Mouse (Mus musculus): ENCODE measurements around the gene Ppox. TPM values are rescaled to one million over a fixed set of nuclear protein-coding genes. Genes with fewer than 3 reads are reported as not detected.
"Not testable (repeated sequence)": the region's sequence is repeated elsewhere in the genome, so short reads cannot be mapped to it uniquely, and the experiment has no call there.

Gene Ppox
- 1 to 10 TPM; 7.8 to 7.9 TPM for total RNA-seq (2021)
- long read RNA-seq, experiment 1, partial matches to known transcripts = 0 of 8 reads
- long read RNA-seq, experiment 1, other reads (novel, unspliced or antisense) = 5 of 8 reads
- long read RNA-seq, experiment 2, transcript Ppox-201 (13 exons, 1,821 nt) = major isoform, 6 of 9 reads
- long read RNA-seq, experiment 2, partial matches to known transcripts = 0 of 9 reads
- long read RNA-seq, experiment 2, other reads (novel, unspliced or antisense) = 3 of 9 reads

DNA sequence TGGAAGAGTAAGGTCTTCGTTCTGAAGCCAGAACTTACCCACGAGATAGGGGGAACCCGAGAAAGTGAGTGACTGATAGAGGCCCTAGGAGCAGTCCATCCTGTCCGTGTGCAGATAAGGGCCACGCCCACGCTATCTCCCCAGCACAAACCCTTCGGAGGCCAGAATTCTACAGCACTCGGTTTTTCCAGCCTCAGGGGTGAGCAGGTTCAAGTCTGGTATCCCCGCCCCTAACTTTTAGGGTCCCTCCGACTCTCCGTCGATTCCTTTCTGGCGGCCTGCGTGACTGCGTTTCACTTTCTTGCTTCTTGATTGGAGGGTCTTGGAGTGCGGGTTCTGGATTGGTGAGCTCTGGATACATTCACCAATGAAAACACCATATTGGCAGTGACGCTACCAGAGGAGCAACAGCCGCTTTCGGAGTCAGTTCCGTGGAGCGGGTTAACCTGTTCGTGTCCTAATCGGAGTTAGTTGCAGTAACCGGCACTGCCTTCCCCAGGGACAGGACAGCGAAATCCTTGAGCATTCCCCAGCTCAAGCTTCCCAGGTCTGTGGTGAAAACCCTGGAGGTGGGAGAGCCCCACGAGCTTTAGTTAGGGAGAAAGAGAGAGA is at the start of gene Ppox:
Ppox (minus strand) TSS at position 271 of the 612 bp plus-strand sequence.
- peak; percentile 93 for DNase-seq (ENCODE audit: low spot score)

DNA sequence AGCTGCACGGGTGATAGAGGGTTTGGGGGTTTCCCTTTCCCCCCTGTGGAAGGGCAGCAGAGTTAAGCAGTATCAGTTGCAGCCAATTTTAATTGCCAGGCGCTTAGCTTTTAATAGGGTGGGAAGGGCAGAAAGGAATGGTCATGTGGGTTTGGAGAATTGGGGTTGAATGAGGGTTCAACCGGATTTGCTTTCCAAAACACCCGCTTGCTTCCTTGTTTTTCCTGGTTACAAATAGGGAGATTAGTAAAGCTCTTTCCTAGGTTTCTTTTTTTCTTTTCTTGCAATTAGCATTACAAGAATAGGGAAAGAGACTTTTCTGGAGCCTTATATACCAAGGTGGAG is 49.2 kb upstream of the Ppox start:
- DNase-seq (ENCODE audit: low spot score) = peak; percentile 28

DNA sequence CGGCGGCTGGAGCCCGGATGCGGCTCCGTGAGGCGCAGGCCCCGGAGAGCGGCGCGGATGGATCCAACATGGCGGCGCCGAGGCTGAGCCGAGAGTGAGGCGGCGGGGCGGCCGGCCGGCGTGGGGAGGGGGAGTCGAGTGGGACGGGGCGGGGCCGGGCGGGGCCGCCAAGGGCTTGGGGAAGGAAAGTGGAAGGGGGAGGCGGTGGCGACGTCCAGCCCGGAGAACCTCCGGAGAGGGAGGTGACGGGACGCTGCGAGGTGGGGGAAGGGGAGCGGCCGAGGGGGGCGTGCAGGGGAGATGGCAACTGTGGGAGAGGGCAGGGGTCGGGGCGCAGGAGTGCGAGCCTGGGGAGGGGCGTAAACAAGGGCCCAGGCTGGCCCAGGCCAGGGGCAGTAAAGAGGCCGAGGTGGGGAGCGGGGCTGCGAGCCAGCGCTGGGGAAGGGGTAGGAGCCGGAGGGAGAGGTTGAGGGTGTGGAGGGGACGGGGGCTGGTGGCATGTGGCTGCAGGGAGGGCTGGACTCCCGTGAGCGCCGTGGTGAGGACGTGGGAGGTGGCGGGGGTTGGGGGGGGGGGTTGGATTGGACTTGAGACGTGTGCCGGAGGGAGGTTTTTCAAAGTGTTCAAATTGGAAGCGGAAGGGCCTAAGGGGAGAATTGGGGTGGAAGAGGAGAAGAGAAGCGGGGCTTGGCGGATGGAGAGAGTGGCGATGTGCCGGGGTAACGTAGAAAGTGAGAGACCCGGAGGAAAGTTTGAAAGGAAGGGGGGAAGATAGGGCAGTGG is 48.6 kb upstream of the Ppox start:
- DNase-seq (ENCODE audit: low spot score) = peak; percentile 11

DNA sequence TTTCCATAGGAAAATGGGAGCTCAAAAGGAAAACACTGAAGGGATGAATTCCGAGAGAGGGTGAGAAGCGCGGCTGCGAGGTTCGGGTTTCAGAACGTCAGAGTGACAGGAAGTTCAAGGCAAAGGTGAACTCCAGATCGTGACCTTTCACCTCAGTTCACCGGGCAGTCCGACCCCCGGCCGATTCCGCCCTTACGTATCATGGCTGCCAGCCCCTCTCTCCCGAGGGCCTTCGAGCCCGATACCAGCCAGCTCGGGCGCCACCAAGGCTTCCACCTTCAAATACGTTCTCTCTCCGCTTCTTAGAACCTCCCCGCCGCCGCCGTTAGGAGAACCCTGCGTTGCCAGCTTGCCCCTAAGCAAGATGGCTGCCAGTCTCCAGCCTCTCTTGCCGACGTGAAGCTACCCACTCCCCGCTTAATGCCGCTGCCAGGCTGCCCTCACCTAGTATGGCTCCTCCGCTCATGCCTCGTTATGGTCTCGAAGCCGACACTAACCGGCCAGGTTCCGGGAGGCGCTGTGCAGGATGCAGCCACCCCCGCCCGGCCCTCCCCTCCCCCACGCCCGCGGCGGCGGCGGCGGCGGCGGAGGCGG is 48.0 kb upstream of the Ppox start, which contains the start of gene Dedd:
Dedd (plus strand) TSS at position 307 of the 594 bp plus-strand sequence.
- peak; percentile 92 for DNase-seq (ENCODE audit: low spot score)

DNA sequence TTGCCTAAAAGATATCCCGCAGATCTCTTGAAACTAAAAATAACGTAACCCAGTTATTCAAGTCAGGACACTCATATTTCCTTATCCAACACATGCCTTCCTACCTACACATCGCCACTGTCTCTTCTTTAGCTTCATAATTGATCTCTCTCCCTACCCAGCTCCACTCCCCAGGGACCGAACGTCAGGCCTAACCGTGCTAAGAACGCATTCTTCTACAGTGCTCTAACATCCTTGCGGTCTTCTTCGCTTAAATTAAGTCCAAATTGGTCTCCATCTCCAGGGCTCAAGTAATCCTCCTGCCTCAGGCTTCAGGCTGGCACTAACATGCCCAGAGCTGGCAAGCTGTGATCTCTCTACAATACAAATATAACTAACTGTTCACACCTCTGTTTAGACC is 47.3 kb upstream of the Ppox start:
- no peak for DNase-seq (ENCODE audit: low spot score)

DNA sequence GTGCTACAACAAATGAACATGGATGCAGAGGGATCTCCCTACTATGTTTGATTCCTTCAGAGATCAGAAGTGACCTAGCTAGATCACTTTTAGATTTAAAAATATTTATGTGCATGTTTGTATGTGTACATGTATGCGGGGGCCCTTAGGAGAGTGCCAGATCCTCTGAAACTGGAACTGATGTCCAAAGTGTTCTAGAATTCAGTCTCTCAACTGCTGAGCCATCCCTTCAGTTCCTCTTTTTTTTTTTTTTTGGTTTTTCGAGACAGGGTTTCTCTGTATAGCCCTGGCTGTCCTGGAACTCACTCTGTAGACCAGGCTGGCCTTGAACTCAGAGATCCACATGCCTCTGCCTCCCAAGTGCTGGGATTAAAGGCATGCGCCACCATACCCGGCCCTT is 45.6 kb upstream of the Ppox start:
- not testable (repeated sequence) for DNase-seq (ENCODE audit: low spot score)

DNA sequence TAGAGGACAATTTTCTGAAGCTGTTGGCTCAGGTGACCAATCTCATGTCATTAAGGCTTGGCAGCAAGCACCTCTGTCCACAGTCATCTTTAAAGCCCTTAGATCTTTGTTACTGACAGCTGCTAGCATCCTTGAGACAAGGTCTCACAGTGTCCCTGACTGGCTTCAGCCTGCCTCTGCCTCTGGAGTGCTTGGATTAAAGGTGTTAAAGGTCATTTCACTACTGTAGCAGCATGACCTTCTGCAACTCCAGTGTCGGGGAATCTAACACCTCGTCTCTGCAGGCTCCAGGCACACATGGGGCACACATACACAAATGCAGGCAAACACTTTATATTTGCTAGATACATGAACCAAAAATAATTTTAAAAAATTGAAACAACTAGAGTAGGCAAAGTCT is 44.6 kb upstream of the Ppox start:
- no peak for DNase-seq (ENCODE audit: low spot score)

DNA sequence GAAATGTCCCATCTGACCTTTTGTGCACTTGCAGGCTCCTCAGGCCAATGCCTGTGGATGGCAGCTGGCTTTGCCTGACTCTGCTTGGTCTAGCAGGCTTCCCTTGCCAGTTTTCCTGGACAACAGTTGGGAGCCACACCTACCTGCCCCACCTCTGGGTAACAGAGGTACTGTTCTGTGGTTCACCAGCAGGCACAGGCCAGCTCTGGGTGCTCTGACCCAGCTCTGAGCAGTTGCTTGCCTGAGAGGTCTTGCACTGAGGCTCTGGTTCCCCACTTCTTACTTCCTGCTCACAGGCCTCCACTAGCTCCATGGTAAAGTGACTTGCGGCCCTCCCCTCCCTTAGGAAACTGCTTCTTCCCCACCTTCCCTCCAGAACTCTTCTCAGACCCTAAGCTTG is 41.0 kb upstream of the Ppox start:
- DNase-seq (ENCODE audit: low spot score) = no peak

DNA sequence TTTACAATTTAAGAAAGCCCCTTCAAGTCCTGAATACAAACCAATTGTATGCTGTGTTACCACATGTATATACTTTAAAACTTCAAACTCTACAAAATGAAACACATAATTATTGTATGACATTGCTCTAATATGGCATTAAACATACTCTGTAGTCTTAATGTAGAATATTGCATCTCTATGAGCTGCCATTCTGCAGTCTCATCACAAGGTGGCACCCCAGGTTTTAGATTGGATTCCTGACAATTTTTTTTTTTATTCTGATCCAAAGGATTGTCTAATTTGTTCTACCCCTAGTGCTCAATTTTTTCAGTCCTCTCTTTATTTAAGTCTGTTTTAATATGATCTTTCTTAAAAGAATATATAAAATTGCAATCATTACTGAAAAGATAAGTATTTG is 40.4 kb upstream of the Ppox start:
- peak; percentile 29 for DNase-seq (ENCODE audit: low spot score)

DNA sequence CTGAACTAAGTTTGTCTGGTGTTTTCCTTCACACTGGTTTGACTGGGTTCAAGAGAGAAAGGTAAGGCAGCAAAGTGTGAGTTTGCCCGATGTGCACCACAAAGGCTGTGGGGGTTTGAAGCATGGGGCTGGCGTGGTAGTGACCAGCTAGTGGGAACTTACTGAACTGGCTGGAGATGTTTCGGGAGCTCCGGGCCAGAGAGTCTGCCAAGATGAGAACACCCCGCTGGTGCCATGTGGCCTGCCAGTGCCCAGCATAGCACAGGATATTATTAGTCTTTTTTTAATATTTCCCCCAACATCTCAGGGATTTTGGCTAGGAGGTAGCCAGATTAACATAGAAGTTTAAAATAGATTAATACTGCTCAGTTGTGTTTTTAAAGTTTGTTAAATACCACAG is 39.2 kb upstream of the Ppox start:
- peak; percentile 17 for DNase-seq (ENCODE audit: low spot score)

DNA sequence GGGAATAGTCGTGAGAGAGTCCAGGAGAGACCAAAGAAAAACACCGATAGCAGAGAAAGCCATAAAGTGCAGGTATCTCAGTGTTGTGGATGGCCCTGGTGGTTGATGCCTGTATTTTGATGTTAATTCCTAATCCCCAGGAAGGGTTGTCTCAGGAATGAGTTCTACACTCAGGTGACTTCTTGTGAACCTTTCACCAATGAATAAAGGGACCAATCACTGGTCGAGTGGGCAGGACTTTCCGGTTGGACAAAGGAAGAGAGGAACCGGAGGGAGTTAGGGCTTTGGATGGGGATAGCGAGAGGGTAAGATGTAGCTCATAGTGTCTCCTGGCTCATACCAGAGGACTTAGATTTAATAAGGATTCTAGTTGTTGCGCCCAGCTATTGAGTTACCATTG is 38.8 kb upstream of the Ppox start:
- DNase-seq (ENCODE audit: low spot score) = no peak

DNA sequence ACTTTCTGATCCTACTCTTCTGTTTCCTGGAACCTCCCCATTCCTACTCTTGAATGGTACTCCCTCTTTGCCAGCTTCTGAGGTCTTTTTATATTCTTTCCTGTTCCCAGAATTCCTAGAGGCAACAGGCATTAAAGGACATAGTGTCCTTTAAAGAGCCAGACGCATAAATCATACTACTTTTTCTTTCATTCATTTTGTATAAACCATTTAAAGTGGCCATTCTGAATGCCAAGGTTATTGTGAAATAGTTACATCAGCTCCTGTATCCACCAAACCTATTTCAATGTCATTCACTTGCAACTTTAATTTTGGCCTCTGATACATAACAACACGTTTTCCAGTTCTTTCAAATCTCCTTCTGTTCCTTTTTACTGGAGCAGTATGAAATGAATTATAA is 28.3 kb upstream of the Ppox start:
- no peak for DNase-seq (ENCODE audit: low spot score)

DNA sequence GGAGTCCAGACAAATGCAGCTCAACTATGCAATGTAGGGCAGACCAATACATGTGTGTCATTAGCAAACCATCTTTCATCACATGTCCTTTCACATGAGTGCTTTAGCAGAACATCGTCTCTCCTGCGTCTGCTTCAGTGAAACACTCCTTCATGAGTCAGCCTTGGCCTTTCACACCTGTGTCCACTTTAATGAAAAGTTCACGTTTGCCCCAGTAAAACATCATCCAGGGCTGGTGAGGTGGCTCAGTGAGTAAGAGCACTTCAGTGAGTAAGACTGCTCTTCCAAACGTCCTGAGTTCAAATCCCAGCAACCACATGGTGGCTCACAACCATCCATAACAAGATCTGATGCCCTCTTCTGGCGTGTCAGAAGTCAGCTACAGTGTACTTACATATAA is 25.2 kb upstream of the Ppox start:
- not testable (repeated sequence) for DNase-seq (ENCODE audit: low spot score)

DNA sequence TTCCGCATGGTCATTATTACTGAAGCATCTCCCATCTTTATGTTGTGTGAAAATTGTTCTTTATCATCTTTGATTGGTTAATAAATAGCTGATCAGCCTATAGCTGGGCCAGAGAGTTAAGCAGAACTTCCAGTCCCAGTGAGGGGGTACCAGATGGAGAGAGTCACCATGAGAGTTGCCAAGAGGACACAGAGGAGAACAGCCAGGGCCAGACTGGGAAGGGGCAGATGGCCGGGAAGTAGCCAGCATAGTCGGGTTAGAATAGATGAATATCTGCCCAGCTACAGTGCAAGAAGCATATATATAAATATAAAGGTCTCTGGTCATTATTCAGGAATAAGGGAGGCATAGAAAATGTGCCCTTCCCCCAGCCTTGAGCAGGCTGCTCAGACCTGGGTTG is 17.2 kb upstream of the Ppox start:
- DNase-seq (ENCODE audit: low spot score) = no peak

DNA sequence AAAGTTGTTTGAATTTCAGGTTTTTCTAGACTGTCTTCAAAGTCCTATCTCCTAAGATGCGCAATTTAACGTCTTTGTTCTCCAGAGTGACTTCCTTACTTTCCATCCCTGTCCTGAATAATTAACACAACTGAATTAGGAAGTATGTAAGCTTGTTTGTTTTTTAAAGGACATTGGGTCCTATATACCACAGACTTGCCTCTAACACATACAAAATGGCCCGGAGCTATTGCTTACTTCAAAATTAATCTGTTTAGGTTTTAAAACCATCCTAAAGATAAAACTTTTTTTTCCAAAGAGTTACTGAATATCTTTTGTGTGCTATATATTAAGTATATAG is 14.0 kb upstream of the Ppox start:
- no peak for DNase-seq (ENCODE audit: low spot score)

DNA sequence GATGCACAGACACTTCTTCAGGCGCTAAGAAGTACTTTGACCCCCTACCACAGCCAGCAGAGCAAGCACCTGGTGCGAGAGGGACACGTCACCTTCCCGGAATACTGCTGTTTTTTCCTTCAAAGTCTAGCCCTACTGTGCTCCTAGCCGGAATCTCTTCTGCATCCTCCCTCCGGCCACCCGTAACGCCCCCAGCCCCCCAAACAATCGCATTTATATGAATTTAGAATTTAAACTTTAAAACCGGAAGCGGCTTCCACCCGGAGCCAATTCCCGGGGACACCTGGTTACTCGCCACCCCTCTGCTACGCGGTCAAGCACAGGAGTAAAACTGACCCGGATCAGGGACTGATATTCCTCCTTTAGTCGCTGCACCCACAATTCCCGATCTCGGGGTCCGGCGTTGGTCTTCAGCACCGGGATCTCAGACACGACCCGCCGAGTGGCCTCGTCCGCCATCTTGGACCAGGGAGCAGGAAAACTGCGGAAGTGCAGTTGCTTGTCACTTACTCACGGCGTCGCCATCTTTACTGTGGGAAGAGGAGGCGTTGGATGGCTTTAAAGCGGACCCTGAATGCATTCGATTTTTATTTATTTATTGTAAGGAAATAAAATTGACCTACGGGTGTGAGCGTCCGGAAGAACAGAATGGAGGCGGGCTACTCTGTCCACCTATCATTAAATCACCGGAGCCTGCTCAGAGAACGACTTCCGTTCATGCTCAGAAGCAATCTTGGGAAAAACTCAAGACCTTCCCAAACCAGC is 13.5 kb upstream of the Ppox start, which contains the start of gene Ufc1:
Ufc1 (minus strand) TSS at position 727 of the 765 bp plus-strand sequence.
- peak; percentile 86 for DNase-seq (ENCODE audit: low spot score)

DNA sequence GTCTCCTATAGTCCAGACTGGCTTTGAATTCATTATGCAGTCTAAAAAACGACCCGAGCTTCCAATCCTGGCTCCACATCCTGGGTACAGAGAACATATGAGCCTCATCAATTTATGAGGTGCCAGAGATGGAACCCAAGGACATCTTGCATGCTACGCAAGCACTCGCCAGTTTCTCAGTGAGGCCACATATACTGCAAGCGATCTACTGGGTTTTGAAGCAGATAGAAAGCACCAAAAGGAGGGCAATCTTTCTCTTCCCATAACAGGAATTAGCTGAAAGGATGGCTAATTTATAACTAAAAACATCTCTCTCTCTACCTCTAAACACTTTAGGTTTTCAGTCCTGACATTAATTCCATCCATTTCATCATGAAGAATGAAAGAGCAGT is 12.9 kb upstream of the Ppox start:
- no peak for DNase-seq (ENCODE audit: low spot score)

DNA sequence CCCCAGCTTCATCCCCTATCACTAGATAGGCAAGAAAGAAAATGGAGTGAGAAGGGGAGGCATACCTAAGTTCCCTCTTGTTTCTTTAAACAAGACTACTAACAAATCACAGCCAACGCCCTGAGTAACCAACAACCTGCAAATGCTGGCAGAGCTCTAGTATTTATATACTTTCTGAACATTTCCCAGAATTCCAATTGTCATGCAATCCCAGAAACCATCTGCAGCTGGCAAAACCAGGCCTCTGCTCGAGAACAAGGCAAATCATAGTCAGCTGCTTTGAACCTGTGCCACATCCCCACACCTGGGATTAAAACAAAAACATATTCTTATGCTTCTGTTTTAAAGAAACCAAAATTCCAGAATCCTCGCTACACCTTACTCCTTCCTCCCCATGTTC is 12.4 kb upstream of the Ppox start:
- no peak for DNase-seq (ENCODE audit: low spot score)

DNA sequence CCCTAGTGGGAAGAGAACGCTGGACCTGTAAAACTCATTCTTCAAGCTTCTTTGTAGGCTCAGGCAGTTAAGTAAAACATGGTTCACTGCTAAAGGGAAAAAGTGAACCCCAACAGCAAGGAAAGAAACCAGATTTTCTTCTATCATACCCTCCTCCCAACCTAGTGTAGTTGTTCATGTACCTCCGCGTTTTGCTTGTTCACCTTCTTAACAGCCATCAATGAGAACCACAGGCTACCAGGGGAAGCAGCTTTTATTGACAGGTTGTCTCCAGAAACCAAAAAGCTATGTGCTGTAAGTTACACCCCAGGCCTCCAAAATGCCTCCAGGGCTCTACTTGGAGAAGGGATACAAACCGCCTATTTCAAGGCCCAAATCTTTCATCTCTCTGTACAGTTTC is 7.3 kb upstream of the Ppox start:
- no peak for DNase-seq (ENCODE audit: low spot score)

DNA sequence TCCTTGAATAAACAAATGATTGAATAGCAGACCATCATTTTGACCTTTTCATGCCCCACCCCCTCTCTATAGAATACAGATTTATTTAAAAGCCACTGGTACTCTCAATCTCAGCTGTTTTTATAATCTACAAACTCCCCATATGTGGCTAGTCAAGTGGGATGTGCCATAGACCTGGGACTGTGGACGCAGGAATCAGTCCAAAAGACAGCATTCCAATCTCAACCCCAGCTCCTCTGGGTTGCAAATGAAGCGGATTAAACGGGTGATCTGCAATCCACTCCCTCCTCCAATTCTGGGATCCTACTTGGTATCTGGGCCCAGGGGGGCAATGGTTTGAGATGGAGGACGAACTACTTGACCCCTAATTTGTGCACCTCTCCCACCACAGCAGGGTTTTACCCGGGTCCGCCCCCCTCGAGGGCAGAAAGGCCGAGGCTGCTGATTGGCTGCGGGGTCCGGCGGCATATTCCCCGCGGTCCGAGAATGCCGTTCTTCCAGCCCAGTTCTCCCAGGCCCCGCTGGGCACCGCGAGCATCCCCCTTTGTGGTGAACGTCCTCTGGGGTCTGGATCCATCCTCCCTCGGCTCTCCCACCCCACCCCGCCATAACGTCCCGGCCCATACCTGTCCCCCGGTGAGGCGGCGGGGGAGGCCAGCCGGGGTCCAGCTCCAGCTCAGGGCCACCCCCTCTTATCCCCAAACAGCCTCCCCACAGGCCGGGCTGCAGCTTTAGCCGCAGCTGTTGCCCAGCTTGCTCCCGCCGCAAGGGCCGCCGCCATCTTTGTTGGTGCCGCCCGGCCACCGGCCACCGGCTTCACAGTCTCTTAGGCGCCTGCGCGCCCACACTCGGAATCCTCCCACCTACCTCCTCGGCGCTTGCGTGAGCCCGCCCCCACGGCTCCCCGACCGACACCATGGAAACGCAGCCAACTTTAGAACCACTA is 6.4 kb upstream of the Ppox start, which contains the start of gene Usp21:
Usp21 (minus strand) TSS at position 856 of the 946 bp plus-strand sequence.
- DNase-seq (ENCODE audit: low spot score) = peak; percentile 93

All from gastrocnemius, adult 18-20 months (tissue).